Mouse (Mus musculus) cerebellum, postnatal 10 days (tissue): ENCODE data around the gene Ndufa6.
"Not testable (repeated sequence)": the region's sequence is repeated elsewhere in the genome, so short reads cannot be mapped to it uniquely, and the experiment has no call there.

Source experiments
- DNase-seq, 2 experiments: peaks; one replicate each; pipeline ENCODE4 v3.0.0; 2021; ENCODE audit warnings: mixed read lengths in 2 of 2

Ndufa6 gene

DNA sequence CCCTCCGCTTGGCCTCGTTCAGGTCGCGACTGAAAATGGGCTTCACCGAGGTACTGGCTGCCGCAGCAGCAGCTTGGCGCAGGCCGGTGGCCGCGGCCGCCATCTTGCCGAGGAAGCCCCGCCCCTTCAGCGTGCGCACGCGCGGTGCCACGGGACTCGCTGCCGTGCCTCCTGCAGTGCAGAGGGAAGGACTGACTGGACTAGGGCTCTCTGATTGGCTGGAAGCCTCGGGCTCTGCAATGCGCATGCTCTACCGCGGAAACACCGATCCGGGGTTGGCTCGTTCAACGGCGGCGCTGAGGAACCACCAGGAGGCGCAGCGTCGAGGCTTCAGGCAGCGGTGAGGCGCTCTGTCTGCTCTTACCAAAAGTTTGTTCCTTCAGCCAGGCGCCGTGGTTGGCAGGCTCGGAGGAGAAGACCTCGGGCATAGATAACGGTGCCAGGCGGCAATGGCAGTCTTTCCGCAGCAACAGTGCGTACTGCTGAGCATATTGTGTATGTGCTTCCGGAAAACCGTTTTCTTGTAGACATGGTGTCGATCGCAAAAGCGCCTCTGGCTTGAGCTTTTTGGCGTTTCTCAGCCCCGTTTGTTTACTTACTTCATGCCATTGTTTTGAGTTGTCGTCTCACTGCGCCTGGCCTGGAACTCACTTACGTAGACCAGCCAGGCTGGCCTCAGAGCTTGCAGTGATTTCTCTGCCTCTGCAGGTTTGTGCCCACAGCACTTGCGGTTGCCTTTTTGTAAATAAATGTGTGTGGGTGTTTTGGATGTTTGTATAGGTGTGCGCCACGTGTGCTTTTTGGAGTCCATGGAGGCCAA, at the start of gene Ndufa6:
Gene Ndufa6, minus strand, starts transcription at position 197 of the 820 bp plus-strand sequence.
- peak; percentile 100 for DNase-seq

DNA sequence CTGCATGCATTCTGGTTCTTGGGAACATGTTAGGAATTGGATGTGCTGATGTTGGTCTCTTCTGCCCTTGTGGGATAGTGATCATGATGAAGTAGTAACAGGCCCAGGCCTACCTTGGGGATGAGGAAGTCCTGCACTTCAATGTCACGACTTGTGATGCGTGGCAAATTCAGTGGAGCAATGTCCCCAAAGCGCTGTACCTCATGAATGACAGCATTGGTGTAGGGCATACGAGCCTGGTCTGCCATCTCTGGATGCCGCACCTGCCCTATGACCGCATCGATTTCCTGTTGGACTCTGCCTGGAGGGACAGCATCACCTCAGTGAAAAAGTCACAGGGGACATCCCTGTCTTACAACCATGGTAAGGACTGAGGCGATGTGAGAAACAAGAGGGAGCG, 49.5 kb upstream of the Ndufa6 start:
- DNase-seq: no peak

DNA sequence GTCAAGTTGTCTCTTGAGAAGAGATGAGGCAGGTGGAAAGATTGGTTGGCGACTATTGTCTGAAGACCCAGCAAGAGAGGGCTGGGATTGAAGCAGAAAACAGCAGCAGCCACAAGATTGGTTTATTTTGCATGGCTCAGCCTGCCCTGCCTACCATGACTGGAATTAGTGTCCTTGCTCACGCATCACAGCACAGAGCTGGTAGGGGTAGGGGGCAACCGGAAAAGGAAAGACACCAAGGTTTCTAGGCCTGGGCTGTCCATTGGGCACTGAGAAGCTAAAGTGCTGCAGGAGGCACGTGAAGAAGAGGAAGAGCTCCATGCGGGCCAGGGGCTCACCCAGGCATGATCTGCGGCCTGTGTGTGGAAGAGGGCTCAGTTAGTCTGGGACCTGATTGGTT, 48.6 kb upstream of the Ndufa6 start:
- DNase-seq: no peak

DNA sequence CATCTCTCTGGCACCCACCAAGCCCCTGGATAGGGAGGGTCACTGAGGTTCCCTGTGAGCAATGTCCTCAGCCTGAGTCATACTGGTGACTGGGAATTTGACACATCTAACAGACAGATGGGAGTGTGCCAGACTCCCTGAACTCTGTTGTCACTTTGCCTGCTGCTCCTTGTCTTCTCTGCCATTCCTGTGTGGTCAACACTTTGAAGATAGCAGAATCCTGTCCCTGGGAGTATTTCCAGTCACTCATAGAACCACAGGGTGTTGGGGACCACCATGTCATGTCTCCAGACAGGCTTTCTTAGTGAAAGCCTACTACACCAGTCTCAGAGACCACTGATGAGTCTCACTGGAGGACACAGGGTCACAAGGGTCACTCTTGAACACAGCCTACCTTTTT, 48.0 kb upstream of the Ndufa6 start:
- no peak for DNase-seq

DNA sequence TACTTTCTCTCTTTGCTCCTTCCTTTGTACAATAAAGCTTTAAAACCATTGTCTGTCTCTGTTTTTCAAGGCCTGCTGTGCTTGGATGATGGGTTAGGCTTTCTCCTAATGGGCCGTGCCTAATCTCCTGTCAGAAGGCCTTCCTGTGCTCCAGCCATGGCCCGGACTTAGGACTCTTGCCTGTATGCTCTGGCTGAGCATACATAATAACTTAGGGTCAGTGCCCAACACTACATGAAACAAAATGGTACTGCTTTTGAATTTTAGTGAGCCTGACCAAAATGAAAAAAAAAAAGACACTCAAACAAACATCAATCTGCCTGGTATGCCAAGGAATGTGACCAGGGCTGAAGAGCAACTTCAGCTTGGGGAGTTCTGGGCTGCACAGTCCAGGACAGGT, 47.4 kb upstream of the Ndufa6 start:
- no peak for DNase-seq

DNA sequence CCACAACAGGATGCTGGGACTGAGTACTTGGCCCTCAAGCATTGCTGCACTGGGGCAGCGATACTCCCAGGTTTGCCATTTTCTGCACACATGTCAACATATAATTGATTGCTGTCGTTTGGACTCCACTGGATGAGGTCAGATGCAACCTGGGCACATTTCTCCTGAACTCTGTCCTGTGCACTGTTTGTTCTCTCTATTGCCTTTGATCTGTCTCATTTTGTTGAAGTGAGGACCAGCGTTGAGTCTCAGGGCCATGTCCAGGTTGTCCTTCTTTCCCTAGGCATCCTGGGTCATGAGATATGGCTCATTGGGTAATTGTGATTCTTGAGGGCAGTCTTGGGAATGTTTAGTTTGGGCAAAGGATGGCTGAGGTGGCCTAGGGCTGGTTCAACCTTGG, 41.8 kb upstream of the Ndufa6 start:
- not testable (repeated sequence) for DNase-seq

DNA sequence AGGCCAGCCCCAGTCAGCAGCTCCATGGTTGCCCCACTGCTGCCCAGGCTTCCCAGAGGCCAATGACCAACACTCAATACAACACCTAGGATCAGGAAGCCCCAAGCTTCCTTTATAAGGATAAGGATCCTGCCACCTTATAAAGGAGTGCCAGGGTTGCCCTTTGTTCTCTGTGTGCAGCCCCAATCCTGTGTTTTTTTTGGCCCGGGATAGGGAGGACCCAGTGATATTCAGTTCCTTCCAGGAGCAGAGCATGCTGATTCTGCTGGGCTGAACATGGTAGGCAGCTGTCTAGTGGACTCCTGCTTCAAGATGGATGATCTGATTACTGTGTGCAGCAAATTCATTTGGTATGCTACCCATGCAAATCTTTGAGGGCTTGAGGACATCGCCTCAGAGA, 39.8 kb upstream of the Ndufa6 start, which contains the start of gene Cyp2d11:
Gene Cyp2d11, minus strand, starts transcription at position 101 of the 400 bp plus-strand sequence.
- DNase-seq: not testable (repeated sequence)

DNA sequence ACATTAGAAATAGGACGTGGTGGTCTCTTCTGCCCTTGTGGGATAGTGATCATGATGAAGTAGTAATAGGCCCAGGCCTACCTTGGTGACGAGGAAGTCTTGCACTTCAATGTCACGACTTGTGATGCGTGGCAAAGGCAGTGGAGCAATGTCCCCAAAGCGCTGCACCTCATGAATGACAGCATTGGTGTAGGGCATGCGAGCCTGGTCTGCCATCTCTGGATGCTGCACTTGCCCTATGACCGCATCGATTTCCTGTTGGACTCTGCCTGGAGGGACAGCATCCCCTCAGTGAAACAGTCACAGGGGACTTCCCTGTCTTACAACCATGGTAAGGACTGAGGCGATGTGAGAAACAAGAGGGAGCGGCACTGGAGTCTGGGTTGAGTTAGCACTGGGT, 35.8 kb upstream of the Ndufa6 start:
- DNase-seq: not testable (repeated sequence)

DNA sequence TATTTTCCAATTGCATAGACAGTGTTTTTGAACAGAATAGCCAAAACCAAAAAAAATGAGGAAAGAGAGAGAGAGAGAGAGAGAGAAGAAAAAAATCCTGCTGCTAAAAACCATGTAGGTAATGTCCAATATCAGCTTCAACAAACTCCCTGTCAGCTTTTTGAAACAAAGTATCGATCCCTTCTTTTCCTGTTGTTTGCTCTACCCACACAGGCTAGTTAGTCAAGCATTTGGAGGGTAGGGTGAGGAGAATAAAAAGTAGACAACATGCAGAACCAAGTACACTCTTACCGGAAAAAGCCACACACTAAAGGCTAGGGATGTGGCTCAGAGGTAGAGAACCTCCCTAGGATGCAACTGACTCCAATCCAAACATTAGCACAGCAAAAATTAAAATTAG, 31.6 kb upstream of the Ndufa6 start:
- no peak for DNase-seq

DNA sequence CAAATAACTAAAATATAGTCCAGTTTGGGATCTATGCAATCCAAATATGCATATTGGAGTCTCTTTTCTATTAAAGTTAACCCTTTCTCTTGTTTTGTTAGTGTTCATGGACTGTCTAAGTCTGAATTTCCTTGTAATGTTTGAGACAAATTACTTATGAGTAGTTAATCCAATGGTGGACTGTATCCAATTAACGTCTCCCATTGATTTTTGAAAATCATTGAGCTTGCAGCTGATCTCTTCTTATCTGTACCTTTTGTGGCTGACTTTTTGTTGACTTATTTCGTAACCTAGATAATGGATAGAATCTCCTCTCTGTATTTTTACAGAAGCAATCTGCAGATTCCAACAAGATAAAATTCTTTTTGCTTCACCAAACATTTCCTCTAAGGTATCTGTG, 28.3 kb upstream of the Ndufa6 start:
- no peak for DNase-seq

DNA sequence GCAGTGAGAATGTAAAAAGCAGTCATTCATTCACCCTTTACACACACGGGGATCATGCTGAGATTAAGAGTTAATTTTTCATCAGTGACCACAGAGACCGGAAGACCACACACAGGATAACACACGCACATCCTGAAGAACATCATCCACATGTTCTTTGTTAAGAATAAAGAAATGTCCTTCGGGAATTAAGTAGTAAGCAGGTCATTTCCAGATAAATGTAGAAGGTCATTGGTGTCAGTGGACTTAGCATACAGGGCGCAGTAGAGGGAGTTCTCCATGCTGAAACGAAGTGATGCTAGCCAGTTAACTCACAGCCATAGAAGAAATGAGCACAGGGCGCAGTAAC, 26.6 kb upstream of the Ndufa6 start:
- no peak for DNase-seq

DNA sequence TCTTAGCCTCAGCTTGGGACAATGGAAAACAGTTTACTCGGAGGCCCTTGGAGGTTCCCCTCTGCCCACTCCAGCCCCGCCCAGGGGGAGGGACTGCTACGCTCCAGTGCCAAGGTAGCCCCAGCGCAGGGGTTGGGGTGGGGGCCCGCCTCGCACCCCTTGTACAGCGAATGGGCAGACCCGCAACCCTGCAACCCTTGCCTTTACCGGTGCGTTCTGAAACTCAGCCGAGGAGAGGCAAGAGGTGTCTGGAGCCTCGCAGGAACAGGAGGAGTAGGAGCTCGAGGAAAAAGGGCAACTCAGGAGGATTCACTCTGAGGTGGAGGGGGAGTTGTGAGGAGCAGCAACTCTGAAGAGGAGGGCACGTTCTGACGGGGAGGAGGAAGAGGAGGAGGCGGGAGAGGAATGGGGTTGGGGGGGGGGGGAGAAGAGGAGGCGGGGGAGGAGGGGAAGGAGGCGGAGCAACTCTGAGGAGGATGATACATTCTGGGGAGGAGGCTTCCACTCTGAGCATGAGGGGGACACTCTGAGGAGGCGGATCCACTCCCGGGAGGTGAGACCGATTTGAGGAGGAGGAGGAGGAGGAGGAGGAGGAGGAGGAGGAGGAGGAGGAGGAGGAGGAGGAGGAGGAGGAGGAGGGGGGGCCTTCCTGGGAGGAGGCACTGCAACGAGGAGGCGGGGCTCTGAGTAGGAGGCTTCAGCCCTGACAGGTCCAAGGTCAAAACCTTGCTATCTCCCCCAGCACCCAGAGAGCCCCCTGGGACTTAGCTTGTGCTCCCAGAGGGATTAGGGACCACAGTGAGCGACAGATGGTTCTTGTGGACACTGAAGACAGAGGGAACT, 26.0 kb upstream of the Ndufa6 start, which contains the start of gene Cyp2d22:
Gene Cyp2d22, minus strand, starts transcription at position 390 of the 843 bp plus-strand sequence.
- peak; percentile 50 to 60 for DNase-seq

DNA sequence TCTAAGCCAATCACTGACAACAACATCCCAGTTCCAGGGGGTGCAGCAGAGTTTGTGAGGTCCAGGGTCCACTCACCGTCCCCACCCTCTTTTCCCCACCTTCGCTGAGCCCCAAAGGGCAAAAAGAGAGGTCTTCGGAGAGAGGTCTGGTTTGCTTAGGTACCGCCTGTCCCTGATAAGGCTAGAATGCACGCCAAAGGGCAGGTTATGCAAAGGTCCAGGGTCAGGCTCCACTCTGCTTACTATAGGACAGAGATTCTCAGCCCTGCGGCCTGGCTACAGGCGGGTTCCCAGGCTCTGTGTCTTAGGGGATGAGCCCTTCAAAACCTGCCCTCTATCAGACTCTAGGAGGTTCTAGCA, 25.4 kb upstream of the Ndufa6 start:
- no peak for DNase-seq

DNA sequence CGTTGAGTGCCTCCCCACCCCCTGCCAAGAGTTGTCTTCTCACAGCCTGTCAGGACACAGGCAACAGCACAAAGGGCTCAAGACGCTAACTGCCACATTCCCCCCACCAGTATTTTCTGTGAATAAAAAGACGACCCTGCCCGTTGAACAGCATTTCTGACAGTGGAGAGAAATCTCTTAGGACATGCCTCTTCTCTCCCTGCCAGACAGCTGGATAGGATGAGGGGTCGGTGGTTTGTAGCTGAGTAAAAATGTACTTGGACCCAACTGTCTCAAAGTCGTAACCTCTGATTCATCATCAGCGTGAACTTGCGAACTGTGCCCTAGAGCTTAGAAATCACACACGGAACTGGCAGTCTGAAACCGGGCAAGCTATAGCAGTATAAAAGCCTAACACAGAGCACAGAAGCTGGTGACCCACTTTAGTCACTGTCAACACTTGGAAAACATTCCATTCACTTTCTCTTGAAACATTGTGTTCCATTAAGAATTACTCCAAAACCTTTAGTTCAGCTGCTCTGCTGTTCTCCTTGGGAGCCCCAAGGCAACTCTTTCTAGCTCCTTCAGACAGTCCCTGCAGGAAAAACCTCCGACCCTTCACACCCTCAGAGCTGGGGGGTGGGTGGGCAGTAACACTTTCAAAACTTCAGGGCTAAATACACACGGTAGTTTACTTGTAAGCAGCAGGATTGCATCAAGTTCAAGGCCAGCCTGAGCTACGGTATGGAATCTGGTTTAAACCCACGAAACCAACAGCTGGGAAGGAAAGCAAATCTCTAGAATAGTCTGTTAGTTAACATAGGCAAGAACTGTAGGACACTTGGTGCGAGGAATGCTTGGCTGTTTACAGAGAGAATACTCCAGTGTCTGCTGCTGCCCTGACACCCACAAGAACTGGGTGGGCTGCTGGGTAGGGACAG, 24.4 kb upstream of the Ndufa6 start:
- DNase-seq: no peak

DNA sequence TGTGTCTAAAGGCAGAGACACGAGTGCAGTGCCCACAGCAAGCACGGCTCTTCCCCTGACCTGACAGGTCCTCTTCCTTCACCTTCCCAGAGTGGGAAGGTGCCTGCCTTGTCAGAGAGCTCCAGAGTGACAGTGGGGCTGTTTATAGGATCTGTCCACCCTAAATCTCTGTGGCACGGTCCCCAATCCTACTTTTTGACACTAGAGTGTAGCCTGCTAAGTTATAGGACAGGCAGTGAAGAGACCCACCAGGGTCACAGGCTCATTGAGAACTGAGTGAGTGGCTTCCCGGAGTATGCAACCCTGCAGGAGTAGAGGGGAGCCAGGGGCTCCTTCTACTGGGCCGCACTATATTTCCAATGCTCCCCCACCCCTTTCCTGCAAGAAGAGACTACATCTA, 23.6 kb upstream of the Ndufa6 start:
- no peak for DNase-seq

DNA sequence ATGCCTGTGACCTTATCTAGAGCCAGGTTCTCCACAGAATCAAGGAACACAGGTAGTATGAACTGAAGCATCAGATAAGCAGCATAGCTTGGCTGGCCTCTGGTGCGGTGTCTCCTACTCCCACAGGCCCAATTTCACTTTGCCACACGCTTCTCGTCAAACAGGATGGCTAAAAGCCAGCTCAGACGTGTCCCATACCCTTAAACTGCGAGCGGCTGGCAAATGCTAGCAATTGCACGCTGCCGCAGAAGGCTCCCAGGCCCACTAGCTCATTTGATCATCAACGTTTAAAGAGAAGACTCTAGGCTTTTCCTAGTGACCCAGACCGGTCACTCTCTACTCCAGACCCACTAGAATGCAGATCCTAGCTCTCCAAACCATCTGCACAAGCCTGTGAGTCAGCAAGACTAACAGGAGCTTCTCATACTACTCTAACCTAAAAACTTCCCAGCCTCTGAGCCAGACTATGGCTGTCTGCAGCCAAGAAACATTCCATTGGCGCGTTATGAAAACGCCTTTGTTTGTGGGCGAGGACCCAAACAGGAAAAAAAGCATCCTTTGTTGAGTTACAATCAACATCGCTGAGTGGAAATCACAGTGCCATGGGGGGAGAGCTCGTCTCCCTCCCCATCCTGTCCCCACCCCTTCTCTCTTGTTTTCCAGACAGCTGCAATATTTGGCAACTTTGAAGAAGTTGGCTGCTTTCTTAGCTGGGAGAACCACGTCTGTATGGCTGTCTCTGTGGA, 22.4 kb upstream of the Ndufa6 start:
- DNase-seq: peak in 1 of 2 experiments; percentile 41

DNA sequence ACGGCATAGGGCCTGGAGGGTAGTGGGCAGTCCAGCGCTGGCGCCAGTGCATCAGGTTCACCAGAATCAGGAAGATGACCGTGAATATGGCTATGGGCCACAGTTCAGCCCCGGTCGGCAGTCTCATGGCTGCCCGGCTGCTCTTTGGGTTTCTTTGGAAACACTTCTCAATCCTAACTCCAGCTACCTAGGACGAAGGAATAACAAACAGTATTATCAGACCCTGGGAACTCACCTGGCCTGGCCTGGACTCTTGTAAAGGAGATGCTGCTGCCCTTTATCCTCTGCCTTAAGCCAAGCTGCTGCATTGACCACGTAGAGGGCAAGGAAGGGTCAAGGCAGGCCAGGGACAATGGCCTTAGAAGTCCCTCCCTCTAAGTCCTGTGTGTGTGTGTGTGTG, 21.7 kb upstream of the Ndufa6 start:
- DNase-seq: no peak

DNA sequence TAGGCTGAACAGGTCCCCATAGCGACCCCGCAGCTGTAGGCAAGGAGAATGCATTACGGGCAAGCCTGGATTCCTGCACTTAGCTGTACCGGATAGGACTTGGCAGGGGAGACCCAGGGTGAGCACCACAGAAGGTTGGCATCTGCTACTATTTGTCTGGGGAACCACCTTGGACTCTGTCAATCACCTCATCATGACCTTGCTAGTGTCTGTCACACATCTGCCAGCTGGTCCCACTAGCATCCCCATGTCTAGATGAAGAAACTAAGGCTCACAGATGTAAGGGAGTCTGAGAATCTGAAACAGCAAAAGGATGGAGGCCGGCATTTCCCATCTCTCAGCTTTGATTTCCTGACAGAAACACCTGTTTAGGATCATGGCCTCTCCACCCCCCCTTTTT, 20.3 kb upstream of the Ndufa6 start:
- DNase-seq: no peak

DNA sequence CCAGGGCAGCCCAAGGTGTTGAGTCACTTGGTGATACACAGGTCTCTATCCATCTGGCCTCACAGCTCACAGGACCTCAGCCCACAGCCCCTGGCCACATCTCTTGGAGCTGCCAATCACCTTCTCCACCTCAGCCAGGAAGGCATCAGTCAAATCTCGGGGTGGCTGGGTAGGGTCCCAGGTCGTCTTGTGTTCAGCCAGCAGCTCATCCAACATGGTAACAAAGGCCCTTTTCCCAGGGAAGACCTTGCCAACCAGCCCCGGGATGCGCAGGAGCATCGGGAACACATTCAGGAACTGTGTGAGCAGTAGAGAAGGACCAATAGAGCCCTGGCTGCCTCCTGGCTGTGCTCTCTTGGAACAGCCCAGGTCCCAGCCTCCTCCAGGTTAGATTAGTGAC, 18.9 kb upstream of the Ndufa6 start:
- DNase-seq: no peak

DNA sequence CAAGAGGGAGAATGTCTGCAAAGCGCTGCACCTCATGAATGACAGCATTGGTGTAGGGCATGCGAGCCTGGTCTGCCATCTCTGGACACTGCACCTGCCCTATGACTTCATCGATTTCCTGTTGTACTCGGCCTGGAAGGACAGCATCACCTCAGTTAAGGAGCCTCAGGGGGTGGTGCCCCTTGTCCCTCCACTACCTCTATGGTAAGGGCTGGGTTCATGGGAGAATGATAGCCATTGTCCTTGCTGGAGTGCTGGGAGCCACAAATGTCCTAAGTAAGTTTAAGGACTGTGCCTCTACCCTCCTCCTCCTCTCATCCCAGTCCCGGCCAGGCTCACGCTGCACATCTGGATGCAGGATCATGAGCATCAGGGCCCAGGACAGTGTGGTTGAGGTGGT, 18.3 kb upstream of the Ndufa6 start:
- no peak for DNase-seq

DNA sequence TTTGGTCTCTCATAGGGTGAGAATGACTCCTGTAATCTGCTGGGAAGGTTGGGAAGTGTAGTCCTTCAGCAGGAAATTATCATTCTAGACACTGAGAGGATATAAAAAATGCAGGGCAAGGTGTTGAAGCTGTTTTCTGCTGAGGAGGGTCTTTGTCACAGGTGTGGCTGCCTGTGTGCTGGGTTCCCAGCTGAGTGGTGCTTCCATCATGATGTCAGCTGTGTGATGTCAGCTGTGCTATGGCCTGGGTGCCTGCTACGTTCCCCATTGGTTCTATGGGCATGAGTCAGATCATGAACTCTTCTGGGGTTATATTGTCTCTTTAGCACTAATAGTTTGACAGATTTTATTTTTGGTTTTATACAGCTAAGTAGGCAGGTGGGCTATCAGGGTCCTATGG, 14.7 kb upstream of the Ndufa6 start:
- DNase-seq: no peak

DNA sequence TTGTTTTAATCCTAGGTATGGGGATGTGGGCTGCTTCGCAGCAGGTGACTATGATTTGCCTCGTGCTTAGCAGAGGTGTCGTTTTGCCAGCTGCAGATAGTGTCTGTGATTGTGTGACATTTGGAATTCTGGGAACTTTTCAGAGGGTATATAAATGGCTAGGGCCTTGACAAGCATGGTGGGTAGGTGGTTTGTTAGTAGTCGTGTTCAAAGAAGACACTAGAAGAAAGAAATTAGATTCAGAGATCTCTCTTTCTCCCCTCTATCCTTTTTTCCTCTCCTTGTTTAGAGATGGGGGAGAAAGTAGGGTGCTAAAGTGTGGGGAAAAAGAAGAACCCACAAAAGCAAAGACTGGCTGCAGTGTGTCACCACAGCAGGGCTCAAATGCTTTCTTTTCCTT, 14.0 kb upstream of the Ndufa6 start:
- DNase-seq: no peak
